Mouse (Mus musculus) left cerebral cortex, adult 11 months (tissue): Measurements from ENCODE around the gene Txnrd2.

ENCODE experiments used
- DNase-seq: peaks from one replicate; pipeline ENCODE4 v3.0.0; 2022; ENCODE audit warnings: low spot score

Gene Txnrd2

DNA sequence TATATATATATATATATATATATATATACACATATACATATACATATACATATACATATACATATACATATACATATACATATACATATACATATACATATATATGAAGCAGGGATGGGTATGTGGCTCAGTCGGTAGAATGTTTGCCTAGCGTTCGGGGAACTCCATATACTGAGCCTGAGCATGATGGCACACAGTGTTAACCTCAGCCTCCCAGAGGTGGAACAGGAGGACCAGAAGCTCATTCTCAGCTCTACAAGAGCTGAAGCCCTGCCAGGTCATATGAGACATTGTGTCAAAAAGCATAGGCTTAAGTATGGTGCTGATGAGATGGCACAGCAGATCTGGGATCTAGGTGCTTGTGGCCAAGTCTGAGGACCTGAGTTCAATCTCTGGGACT lies 64.1 kb downstream of the Txnrd2 start:
- DNase-seq = no peak

DNA sequence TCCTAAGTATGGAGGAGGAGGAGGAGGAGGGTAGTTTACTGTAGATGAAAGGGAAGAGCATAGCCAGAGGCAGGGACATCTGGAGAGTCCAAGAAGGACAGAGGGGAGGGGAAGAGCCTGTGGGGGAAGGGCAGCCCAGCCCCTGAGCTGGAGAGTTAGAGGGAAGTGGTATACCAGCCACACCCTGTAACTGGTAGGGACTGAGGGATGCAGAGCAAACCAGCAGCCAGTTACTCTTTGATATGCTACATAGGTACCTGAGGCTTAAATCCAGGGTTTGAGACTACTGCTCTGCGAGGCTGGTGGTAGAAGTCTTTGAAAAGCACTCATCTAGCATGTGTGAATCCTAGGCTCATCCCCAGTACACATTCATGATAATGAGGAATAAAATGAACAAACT lies 64.7 kb downstream of the Txnrd2 start:
- no peak for DNase-seq

DNA sequence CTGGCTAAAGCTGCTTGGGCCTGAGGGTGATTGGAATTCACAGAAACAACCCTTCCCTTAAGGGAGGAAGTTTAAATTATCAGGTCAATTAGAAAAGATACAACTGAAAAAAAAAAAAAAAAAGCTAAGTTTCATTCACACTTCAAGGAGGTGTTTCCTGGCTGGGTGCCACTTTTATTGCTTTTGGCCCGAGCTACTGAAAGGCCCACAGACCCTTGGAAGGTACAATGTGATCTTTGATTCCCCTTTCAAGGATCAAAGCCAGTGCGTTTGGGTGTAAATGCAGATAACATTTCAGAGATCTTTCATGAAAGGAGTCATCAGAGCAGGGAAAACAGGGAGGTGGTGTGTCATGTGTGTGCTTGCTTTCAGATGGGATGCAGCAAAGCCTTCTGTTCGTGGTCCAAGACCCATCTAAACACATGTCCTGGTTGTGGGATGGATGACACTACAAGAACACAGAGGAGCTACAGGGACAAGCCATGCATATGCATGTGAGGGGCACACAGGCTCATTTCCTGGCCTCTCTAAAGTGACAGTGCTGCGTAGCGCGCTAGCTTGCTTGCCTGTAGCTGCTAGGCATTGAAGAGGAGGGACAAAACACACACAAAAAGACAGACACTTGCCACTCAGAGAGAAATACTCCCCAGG lies 71.8 kb downstream of the Txnrd2 start:
- peak; percentile 32 for DNase-seq

DNA sequence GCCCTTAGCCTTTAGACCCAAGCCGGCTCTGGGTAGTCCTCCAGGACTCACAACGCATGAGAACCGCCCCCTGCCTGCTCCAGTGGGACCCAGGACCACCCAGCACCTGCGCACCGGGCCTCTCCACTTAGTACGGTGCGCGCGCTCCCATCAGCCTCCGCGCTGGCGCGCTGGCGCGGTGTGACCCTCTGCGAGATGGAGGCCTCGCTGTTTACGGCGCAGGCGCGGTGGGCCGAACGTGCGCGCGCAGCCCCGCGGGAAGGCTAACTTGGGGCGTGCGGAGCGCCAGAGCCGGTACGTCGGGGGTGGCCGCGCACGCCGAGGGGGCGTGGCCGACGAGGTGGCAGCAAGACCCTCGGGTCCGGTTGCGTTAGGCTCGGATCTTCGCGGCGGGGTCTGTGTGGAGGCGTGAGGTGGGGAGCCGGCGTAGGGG lies 72.4 kb downstream of the Txnrd2 start, which contains the start of the genes Gnb1l and Rtl10:
Gene Gnb1l, plus strand, starts transcription at position 156 of the 433 bp plus-strand sequence.
Gene Rtl10, plus strand, starts transcription at position 344 of the 433 bp plus-strand sequence.
- peak; percentile 88 for DNase-seq

DNA sequence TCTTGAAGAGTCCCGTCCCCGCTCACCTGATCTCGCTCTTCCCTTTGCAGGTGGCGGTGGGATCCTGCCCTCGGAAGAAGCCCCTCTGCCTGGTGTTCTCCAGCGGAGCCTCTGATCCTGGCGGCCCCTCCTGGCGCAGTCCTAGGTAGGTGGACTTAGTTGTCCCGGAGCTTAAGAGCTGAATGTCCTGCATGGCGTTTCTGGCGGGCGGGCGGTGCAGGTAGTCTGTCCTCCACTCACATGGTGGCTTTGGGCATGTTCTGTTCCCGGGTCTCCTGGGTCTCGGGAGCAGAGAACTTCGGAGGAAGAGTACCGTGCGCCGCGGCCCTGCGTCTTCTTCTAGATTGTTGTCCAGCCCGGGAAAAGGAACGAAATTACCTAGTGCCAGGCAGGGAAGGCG lies 72.8 kb downstream of the Txnrd2 start:
- peak; percentile 8 for DNase-seq

DNA sequence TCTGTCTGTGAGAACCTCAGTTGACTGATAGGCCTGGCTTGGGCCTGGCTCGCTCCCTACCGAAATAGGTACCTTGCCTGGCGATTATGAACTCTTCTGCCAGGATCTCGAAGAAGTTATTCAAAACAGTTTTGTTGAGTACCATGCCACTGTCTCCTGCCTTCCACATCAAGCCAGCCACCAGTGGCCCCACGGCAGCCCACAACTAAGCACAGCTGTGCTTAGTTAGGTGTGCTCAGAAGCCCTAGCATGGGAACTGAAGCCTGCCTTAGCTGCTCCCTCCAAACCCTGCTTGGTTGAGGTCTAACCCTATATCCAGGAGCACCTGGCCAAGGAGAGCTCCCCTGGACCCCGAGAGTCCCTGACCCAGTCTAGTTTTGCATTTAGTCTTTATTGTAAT lies 75.3 kb downstream of the Txnrd2 start:
- DNase-seq = no peak

DNA sequence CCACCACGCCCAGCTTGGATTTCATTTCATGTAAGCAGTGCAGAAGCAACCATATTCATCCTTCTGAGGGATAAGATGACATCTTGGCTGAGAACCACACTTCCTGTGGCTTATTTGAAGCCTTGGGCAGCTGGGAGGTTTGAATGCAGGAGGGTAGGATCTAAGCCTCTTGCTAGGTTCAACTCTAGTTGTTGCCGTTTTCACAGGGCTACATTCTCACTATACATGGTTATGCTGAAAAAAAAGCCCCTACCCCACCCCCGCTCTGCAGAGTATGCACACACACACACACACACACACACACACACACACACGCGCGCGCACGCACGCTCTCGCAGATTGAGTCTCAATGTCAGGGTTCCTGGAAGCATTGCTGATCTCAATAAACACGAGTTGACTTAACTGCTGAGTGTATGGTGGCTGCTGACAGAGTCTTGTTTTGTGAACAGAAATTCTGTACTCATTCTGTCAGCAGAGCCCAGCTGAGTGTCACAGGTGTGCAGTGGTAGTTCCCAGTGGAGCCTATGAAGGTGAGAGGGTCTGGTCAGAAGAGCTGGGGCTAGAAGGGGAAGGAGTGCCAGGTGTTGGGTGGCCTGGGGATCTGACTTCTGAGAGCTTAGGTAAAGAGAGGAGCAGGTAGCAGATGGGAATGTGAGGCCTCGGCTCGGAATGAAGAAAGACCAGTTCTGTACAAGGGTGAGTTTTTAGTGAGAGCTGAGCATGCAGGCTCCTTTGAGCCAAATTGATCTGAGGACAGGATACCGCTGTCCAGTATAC lies 77.6 kb downstream of the Txnrd2 start:
- DNase-seq = no peak

DNA sequence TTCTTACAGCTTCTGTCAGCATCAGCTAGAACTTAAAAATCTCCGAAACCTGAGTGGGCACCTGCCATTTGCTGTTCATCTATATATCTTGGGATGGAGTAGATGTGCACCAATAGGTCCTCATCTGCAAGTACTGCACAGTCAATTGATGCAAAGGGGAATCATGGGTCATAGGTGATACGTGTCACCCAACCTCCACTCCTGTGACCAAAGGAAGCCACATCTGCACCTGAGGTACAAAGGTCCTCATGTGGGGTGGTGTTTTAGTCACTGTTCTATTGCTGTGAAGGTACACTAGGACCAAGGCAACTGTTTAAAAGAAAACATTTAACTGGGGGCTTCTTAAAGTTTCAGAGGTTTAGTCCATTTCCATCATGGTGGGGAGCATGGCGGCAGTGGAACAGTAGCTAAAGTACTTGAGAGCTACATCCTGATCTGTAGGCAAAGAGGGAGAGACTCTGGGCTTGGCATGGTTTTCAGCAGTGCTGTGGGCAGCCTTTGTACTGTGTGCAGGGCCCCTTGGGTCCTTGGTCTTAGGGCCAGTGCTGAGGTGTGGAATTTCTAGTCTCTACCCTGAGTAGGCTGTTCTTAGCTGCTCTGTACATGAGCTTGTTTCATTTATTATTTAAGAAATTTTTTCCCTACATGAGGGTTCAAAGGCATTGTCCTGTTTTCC lies 80.5 kb downstream of the Txnrd2 start:
- no peak for DNase-seq

DNA sequence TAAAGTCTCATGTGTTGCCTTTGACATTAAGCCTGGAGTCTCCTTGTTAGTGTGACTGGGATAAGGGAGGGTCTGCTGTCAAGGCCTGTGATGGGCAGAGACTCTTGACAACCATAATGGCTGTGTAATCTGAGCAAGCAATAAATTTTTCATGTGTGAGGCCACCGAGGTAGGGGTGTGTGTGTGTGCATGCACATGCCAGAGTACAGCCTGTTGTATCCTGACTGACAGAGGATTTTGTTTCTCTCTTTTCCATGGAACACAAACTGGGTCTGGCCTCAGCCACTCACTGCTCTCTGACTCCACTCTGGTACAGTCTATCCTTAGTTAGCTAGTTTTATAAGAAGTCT lies 81.0 kb downstream of the Txnrd2 start:
- no peak for DNase-seq

DNA sequence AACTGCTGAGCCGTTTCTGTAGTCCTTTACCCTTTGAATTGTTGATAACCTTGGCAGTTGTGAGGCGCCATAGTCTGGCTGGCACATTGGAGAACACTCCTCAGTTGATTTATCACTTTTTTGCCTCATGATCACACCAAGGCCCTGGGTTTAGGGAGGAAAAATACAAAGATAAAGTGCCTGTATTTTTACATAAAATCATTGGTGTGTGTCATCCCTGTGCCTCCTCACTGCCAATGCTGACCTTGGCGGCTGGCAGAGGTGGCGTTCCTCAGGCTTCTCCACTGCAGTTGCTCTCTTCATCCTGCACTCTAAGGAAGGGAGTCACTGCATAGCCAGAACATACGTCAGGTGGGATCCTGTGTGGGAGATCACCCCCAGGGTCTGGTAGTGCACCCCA lies 85.6 kb downstream of the Txnrd2 start:
- no peak for DNase-seq

DNA sequence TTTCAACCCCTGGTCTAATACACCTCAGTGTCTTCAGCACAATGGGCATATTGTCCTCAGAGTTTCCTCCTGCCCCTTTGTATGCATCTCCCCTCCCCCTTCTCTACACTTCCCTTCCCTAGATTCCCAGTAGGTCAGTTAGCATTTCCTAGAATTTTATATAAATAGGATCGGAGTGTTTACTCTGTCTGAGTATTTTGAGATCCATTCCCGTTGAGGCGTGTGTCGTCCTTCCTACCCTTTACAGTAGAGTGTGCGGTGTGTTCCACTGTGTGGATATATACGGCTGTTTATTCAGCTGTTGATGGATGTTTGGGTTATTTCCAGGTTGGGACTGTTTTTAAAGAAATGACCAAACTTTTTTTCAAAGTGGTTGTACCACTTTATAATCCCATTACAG lies 87.3 kb downstream of the Txnrd2 start:
- no peak for DNase-seq

DNA sequence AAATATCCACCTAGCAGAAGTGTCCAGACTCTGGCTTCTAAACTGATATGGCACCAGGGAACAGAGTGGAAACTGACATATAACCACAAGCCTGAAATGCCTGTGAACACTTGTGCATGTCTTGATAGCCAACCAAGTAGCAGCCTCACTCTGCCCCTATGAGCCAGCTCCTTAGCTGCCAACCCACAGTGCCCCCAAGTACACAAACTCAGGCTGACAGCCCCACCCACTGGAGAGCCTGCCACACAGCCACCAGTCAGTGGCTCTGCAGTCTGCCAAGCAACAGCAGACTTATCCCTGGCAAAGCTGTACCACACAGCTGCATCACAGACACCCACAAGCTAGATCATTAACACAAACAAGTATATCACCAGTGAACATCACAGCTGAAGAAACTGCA lies 91.9 kb downstream of the Txnrd2 start:
- peak; percentile 21 for DNase-seq

DNA sequence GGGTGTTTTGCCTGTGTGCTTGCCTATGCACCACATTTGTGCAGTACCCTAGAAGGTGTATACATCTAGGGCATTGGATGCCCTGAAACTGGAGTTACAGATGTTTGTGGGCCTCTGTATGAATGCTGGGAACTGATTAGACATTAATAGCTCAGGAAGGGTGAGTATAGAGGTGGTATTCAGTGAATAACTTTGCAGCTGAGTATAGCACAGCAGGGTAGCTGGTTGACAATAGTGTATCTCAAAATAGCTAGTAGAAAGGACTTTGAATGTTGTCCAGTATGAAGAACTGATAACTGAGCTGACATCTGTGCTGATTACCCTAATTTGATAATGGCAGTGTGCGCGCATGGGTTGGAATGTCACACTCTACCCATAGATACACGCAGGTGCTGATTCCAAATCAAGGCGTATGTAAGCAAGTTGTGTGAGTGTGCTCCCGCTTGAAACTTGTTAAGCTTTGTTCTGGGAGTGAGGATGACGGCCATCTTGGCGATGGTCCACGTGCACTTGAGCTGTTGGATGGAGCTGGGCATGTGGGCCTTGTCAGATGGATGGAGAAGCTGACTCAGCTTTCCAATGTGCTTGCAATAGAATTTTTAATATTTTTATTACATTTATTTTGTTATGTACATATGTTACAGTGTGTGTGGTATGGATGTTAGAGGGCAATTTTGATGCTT lies 97.5 kb downstream of the Txnrd2 start:
- DNase-seq = no peak

DNA sequence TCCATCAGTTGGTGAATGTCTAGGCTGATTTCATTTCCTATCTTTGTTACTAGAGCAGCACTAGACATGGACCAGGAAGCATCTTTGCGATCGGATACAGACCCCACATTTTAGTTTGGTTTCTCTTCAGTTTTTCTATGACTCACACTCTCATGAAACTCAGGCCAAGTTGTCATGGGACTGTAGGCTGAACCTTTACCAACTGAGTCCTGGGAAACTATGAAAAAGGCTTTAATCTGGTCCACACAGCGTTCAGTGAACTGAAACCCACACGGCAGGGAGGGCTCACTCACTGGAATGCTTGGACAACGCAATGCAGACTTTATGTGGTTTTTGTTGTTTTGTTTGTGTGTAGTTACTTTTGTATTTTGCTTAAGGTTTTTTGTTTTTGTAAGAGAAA lies 102.5 kb downstream of the Txnrd2 start:
- DNase-seq = no peak
